Mouse (Mus musculus): ENCODE data around the gene Apip.

Gene Apip

GRCm38 (mm10) chr2:103073219-103073982 lies at the start of gene Apip, which contains the start of gene Pdhx:
Apip (plus strand) TSS chr2:103073675.
Pdhx (minus strand) TSS chr2:103073513.
- DNase-seq, result peak; percentile 100

- no peak for DNase-seq
Measured at GRCm38 (mm10) chr2:103037831-103038230, 35.6 kb upstream of the Apip start.

- no peak for DNase-seq
Measured at GRCm38 (mm10) chr2:103040896-103041295, 32.6 kb upstream of the Apip start.

GRCm38 (mm10) chr2:103045286-103045685 lies 28.2 kb upstream of the Apip start:
- DNase-seq, result no peak

GRCm38 (mm10) chr2:103051937-103052893 lies 21.3 kb upstream of the Apip start:
- DNase-seq, result no peak

GRCm38 (mm10) chr2:103055820-103056219 lies 17.7 kb upstream of the Apip start:
- no peak for DNase-seq

GRCm38 (mm10) chr2:103058266-103058665 lies 15.2 kb upstream of the Apip start:
- DNase-seq, result no peak

GRCm38 (mm10) chr2:103062865-103063264 lies 10.6 kb upstream of the Apip start:
- peak; percentile 88 for DNase-seq

GRCm38 (mm10) chr2:103066683-103067551 lies 6.6 kb upstream of the Apip start:
- no peak for DNase-seq

- DNase-seq, result no peak
Measured at GRCm38 (mm10) chr2:103067552-103068207, 5.8 kb upstream of the Apip start.

GRCm38 (mm10) chr2:103068602-103069001 lies 4.9 kb upstream of the Apip start:
- DNase-seq, result no peak

GRCm38 (mm10) chr2:103069752-103070405 lies 3.6 kb upstream of the Apip start:
- no peak for DNase-seq

- peak; percentile 62 for DNase-seq
Measured at GRCm38 (mm10) chr2:103070586-103070985, 2.9 kb upstream of the Apip start.

GRCm38 (mm10) chr2:103081117-103081516 lies 7.6 kb downstream of the Apip start:
- peak; percentile 92 for DNase-seq

- no peak for DNase-seq
Measured at GRCm38 (mm10) chr2:103081706-103082105, 8.2 kb downstream of the Apip start.

GRCm38 (mm10) chr2:103082853-103083252 lies 9.4 kb downstream of the Apip start:
- peak; percentile 90 for DNase-seq

GRCm38 (mm10) chr2:103084451-103084850 lies 11.0 kb downstream of the Apip start:
- no peak for DNase-seq

- no peak for DNase-seq
Measured at GRCm38 (mm10) chr2:103085633-103086032, 12.2 kb downstream of the Apip start.

- DNase-seq, result no peak
Measured at GRCm38 (mm10) chr2:103086432-103086831, 13.0 kb downstream of the Apip start.

GRCm38 (mm10) chr2:103088099-103088498 lies 14.6 kb downstream of the Apip start:
- peak; percentile 61 for DNase-seq

GRCm38 (mm10) chr2:103089521-103089920 lies 16.0 kb downstream of the Apip start:
- DNase-seq, result peak; percentile 73

GRCm38 (mm10) chr2:103102595-103102994 lies 29.1 kb downstream of the Apip start:
- no peak for DNase-seq

Data from heart, adult 11 months (tissue).